Mouse (Mus musculus) E14TG2a.4 (cell line): Measurements from ENCODE around the gene Gngt1.
A peak's percentile ranks its signal among the peaks of the same experiment; 100 is the strongest.

Source experiments
- H3K27me3 ChIP-seq: 2 replicates; pipeline ENCODE4 v1.6.1; 2014; ENCODE audit warnings: low read length, control low read depth; ENCODE audit not compliant: insufficient read depth
- H3K36me3 ChIP-seq: 2 replicates; pipeline ENCODE4 v1.6.1; 2014; ENCODE audit warnings: low read length, control low read depth; ENCODE audit not compliant: insufficient read depth
- H3K4me1 ChIP-seq: replicated peaks from 2 replicates; pipeline ENCODE4 v1.6.1; 2014; ENCODE audit warnings: low read depth, low read length, control low read depth
- H3K4me3 ChIP-seq: replicated peaks from 2 replicates; pipeline ENCODE4 v1.5.1; 2014; ENCODE audit warnings: mild to moderate bottlenecking, low read length
- H3K9me3 ChIP-seq: 2 replicates; pipeline ENCODE4 v1.6.1; 2014; ENCODE audit warnings: low read length, control low read depth
- CTCF ChIP-seq: conservative IDR thresholded peaks from 2 replicates; pipeline ENCODE4 v1.5.1; 2014; ENCODE audit warnings: low read length
- NANOG ChIP-seq: IDR thresholded peaks from 2 replicates; pipeline ENCODE4 v1.6.1; 2014; ENCODE audit warnings: borderline replicate concordance, low read length, mixed read lengths
- POU5F1 ChIP-seq: IDR thresholded peaks from 2 replicates; pipeline ENCODE4 v1.6.1; 2014; ENCODE audit warnings: low read length, borderline replicate concordance

Gngt1 gene

GRCm38 (mm10) chr6:3993492-3993891, at the start of gene Gngt1:
Gngt1 (plus strand) TSS chr6:3993792.
- Histone ChIP-seq H3K36me3 (no peaks in the 10 kb centered on the region), H3K27me3 (no peaks in the 10 kb centered on the region), H3K4me3 (no peak within 1 kb of the TSS), H3K4me1 (no peaks in the 10 kb centered on the region), H3K9me3 (no peaks in the 10 kb centered on the region)
- TF ChIP-seq CTCF, result no peak
- TF ChIP-seq NANOG, result no peak
- no peak for TF ChIP-seq POU5F1

GRCm38 (mm10) chr6:3954969-3955368, 38.6 kb upstream of the Gngt1 start:
- no peaks in the 10 kb centered on the region for H3K27me3 ChIP-seq
- H3K36me3 ChIP-seq, result no peaks in the 10 kb centered on the region
- no peak for TF ChIP-seq NANOG
- no peak for TF ChIP-seq CTCF
- TF ChIP-seq POU5F1, result no peak
- H3K4me3 ChIP-seq, result no peak overlapping the region
- no peaks in the 10 kb centered on the region for H3K4me1 ChIP-seq
- no peaks in the 10 kb centered on the region for H3K9me3 ChIP-seq

GRCm38 (mm10) chr6:3967676-3968626, 25.6 kb upstream of the Gngt1 start:
- no peaks in the 10 kb centered on the region for H3K9me3 ChIP-seq
- H3K4me1 ChIP-seq, result peaks cover 12% of the 10 kb centered on the region
- peak overlapping the region; percentile 69 for H3K4me3 ChIP-seq

GRCm38 (mm10) chr6:3973679-3974078, 19.9 kb upstream of the Gngt1 start:
- Histone ChIP-seq H3K9me3 (no peaks in the 10 kb centered on the region), H3K4me1 (peaks cover under 1% of the 10 kb centered on the region; the same call in 1 of the 2 replicates), H3K36me3 (no peaks in the 10 kb centered on the region), H3K27me3 (0 out of 2 replicates have a peak, but pooled peaks cover 4% of the 10 kb centered on the region), H3K4me3 (no peak overlapping the region)
- TF ChIP-seq POU5F1 (no peak), NANOG (no peak), CTCF (no peak)

More at GRCm38 (mm10) chr6:3967676-3968626, 25.6 kb upstream of the Gngt1 start:
- peaks cover 17% of the 10 kb centered on the region for H3K27me3 ChIP-seq
- no peak for TF ChIP-seq NANOG
- TF ChIP-seq CTCF, result no peak
- no peak for TF ChIP-seq POU5F1
- no peaks in the 10 kb centered on the region for H3K36me3 ChIP-seq

GRCm38 (mm10) chr6:3982661-3983284, 10.8 kb upstream of the Gngt1 start:
- H3K4me1 ChIP-seq, result no peaks in the 10 kb centered on the region
- no peaks in the 10 kb centered on the region for H3K36me3 ChIP-seq
- H3K27me3 ChIP-seq, result no peaks in the 10 kb centered on the region
- TF ChIP-seq NANOG (no peak), POU5F1 (no peak), CTCF (no peak)
- H3K4me3 ChIP-seq, result no peak overlapping the region
- no peaks in the 10 kb centered on the region for H3K9me3 ChIP-seq

- TF ChIP-seq CTCF, result no peak
- no peak for TF ChIP-seq POU5F1
- TF ChIP-seq NANOG, result no peak
- no peak within 1 kb of the TSS for H3K4me3 ChIP-seq
- no peaks in the 10 kb centered on the region for H3K36me3 ChIP-seq
- H3K9me3 ChIP-seq, result no peaks in the 10 kb centered on the region
- H3K27me3 ChIP-seq, result no peaks in the 10 kb centered on the region
- H3K4me1 ChIP-seq, result no peaks in the 10 kb centered on the region
Measured at GRCm38 (mm10) chr6:3988750-3989149, 4.8 kb upstream of the Gngt1 start, which contains the start of gene Tfpi2. Tfpi2 (minus strand) TSS chr6:3988919.

- no peaks in the 10 kb centered on the region for H3K36me3 ChIP-seq
- no peaks in the 10 kb centered on the region for H3K4me1 ChIP-seq
- no peak overlapping the region for H3K4me3 ChIP-seq
- no peak for TF ChIP-seq NANOG
- no peak for TF ChIP-seq CTCF
- TF ChIP-seq POU5F1, result no peak
- peaks cover 3% of the 10 kb centered on the region for H3K27me3 ChIP-seq
- H3K9me3 ChIP-seq, result no peaks in the 10 kb centered on the region
Measured at GRCm38 (mm10) chr6:3998089-3998488, 4.5 kb downstream of the Gngt1 start.

- no peaks in the 10 kb centered on the region; the same call in 1 of the 2 replicates for H3K4me1 ChIP-seq
- no peak overlapping the region for H3K4me3 ChIP-seq
- peaks cover 10% of the 10 kb centered on the region for H3K27me3 ChIP-seq
- TF ChIP-seq POU5F1 (no peak), NANOG (no peak), CTCF (no peak)
- no peaks in the 10 kb centered on the region for H3K9me3 ChIP-seq
- no peaks in the 10 kb centered on the region for H3K36me3 ChIP-seq
Measured at GRCm38 (mm10) chr6:3999296-3999695, 5.7 kb downstream of the Gngt1 start.
